Mouse (Mus musculus) liver, postnatal 0 days (tissue): ENCODE measurements around the gene Dleu7.

ENCODE experiments used
- CTCF ChIP-seq: sonication (generic); IDR thresholded peaks from 2 replicates; pipeline ENCODE4 v1.5.1; 2016; ENCODE audit warnings: antibody characterized with exemption, low read depth
- EP300 ChIP-seq: IDR thresholded peaks from 2 replicates; pipeline ENCODE4 v1.6.1; 2016; ENCODE audit warnings: antibody characterized with exemption, low read depth, mild to moderate bottlenecking

- TF ChIP-seq CTCF (no peak), EP300 (no peak)
Measured at GRCm38 (mm10) chr14:62249251-62249650, 43.6 kb downstream of the Dleu7 start.
